Mouse (Mus musculus): ENCODE data around the gene Lyl1. TPM values are rescaled to one million over a fixed set of nuclear protein-coding genes. Genes with fewer than 3 reads are reported as not detected.
A peak's percentile ranks its signal among the peaks of the same experiment; 100 is the strongest.

Lyl1 gene
- total and polyA plus RNA-seq, 2 experiments from 2014 or later: 2.0 to 4.6 TPM

DNA sequence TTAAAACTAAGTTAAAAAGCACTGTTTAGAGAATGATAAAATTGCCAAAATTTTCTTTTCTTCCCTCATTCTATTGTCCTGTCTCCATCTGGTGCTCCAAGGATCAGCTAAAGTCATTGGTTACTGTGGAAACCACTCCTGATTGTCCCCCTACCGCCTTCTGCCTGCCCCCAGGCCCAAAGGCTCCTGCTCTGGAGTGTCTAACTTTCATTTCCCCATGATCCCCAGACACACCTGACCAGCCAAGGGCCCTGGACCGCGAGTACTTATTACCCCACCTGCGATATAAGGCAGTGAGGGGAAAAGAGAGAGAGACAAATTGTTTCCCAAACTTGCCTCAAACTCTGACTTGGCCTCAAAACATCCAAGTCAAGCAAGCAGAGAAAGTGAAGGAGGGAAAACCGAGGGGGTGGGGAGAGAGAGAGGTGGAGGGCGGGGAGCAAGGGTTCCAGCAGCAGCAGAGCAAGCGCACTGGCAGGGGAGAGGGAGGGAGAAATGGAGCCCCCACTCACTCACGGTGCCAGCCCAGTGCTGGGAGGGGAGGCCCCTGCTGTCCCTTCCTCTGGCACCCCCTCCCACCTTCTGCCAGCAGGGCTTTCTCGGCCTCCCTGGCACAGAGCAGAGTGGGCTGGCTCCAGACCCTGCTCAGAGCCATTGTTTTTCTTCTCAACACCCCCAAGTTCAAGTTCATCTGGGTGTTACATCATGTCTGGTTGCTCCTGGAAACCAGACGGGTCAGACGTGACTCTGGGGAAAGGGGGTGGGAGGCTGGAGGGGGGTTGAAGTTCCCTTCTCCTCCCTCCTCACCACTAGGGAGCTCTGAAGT is 10.9 kb downstream of the Lyl1 start:
- H3K4me2 ChIP-seq (ENCODE audit: low read depth, low read length, poor library complexity, severe bottlenecking): no peak overlapping the region
- peaks cover 23% of the 10 kb centered on the region; the same call in 1 of the 2 replicates for H3K27me3 ChIP-seq (ENCODE audit: insufficient read depth, low read length)
- H3K9ac ChIP-seq (replicated peaks; ENCODE audit: low read length, poor library complexity, severe bottlenecking): no peak overlapping the region
- WGBS: 15% methylated on average over 11 of the region's 11 CpGs
- no peak for TF ChIP-seq CTCF (IDR thresholded peaks at IDR 0.05)
- no peaks in the 10 kb centered on the region for H3K9me3 ChIP-seq (ENCODE audit: low read length)
- H3K4me1 ChIP-seq (ENCODE audit: insufficient read depth, low read length): no peaks in the 10 kb centered on the region
- H3K4me3 ChIP-seq (ENCODE audit: low read depth, low read length): no peak overlapping the region
- H3K36me3 ChIP-seq (ENCODE audit: insufficient read depth, low read length): no peaks in the 10 kb centered on the region
- peak; percentile 90 for DNase-seq (ENCODE audit: low spot score)
- ATAC-seq (ENCODE audit: low FRiP score): peak; percentile 85
- H3K27ac ChIP-seq (ENCODE audit: low read depth, low read length): no peak overlapping the region

DNA sequence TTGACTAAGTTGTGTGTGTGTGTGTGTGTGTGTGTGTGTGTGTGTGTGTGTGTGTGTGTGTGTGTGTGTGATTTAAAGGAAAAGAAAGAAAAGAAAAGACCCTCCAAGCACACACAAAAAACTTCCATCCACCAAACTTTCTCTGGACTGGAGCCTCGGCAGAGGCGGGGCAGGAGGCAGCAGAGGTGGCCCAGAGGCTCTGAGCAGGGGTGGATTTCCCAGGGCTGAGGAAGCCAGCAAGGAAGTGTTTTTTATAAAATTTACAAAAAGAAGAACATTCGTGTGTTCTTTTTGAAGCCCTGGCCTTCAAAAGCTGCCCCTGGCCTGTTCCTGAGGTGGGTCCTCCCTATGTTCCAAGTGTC is 11.5 kb downstream of the Lyl1 start:
- no peaks in the 10 kb centered on the region for H3K4me1 ChIP-seq (ENCODE audit: insufficient read depth, low read length)
- H3K27me3 ChIP-seq (ENCODE audit: insufficient read depth, low read length): peaks cover 17% of the 10 kb centered on the region; the same call in 1 of the 2 replicates
- no peak for DNase-seq (ENCODE audit: low spot score)
- no peak overlapping the region for H3K4me3 ChIP-seq (ENCODE audit: low read depth, low read length)
- H3K9ac ChIP-seq (replicated peaks; ENCODE audit: low read length, poor library complexity, severe bottlenecking): no peak overlapping the region
- no peak for ATAC-seq (ENCODE audit: low FRiP score)
- no peaks in the 10 kb centered on the region for H3K36me3 ChIP-seq (ENCODE audit: insufficient read depth, low read length)
- no peaks in the 10 kb centered on the region for H3K9me3 ChIP-seq (ENCODE audit: low read length)
- H3K27ac ChIP-seq (ENCODE audit: low read depth, low read length): peak overlapping the region; percentile 57
- no peak overlapping the region for H3K4me2 ChIP-seq (ENCODE audit: low read depth, low read length, poor library complexity, severe bottlenecking)
- no peak for TF ChIP-seq CTCF (IDR thresholded peaks at IDR 0.05)
- WGBS: 16% methylated on average over 3 of the region's 3 CpGs

DNA sequence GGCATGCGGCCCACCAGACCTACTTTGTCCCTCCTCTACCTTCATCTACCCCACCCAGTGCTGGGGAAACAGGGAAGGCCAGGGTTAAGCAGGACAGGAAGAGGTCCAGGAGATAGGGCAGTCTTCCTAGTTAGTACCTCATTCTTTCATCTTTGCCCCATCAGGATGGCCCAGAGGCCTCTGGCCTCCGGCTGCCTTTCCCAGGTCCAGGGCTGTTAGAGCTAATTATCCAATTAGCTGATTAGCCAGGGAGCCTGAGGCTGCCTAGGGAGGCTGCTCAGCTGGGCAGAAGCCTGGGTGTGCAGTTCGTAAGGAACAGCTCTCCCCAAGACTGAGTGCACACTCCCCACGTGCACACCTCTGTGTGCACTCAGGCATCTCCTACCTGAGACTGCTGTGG is 12.1 kb downstream of the Lyl1 start:
- no peaks in the 10 kb centered on the region for H3K4me1 ChIP-seq (ENCODE audit: insufficient read depth, low read length)
- peaks cover 12% of the 10 kb centered on the region; the same call in 1 of the 2 replicates for H3K27me3 ChIP-seq (ENCODE audit: insufficient read depth, low read length)
- 51% methylated on average over 4 of the region's 4 CpGs for WGBS
- no peak overlapping the region for H3K4me3 ChIP-seq (ENCODE audit: low read depth, low read length)
- no peak for ATAC-seq (ENCODE audit: low FRiP score)
- peak overlapping the region; percentile 57 for H3K27ac ChIP-seq (ENCODE audit: low read depth, low read length)
- no peak for DNase-seq (ENCODE audit: low spot score)
- TF ChIP-seq CTCF (IDR thresholded peaks at IDR 0.05): no peak
- no peaks in the 10 kb centered on the region for H3K36me3 ChIP-seq (ENCODE audit: insufficient read depth, low read length)
- H3K4me2 ChIP-seq (ENCODE audit: low read depth, low read length, poor library complexity, severe bottlenecking): no peak overlapping the region
- no peaks in the 10 kb centered on the region for H3K9me3 ChIP-seq (ENCODE audit: low read length)
- no peak overlapping the region for H3K9ac ChIP-seq (replicated peaks; ENCODE audit: low read length, poor library complexity, severe bottlenecking)

DNA sequence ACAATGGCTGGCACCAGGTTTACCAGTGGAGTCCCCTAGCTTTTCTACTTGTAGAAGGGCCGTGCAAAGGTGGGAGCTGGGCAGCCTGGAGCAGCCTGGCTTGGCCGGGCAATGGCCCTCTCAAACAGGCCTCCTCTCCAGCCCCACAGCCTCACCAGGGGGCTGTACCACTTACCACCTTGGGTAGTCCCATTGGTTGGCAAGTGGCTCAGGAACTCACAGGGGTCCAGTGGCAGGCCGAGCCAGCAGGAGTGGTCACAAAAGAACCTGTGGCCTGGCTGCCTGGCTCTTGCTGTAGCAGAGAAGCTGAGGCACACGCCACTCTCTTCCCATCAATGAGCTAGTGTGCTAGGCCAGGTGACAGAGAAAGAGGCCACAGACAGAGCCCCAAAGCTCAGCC is 12.9 kb downstream of the Lyl1 start:
- peak overlapping the region; percentile 6; the same call in 1 of the 2 replicates for H3K27ac ChIP-seq (ENCODE audit: low read depth, low read length)
- 0 out of 2 replicates have a peak, but pooled peaks cover 8% of the 10 kb centered on the region for H3K27me3 ChIP-seq (ENCODE audit: insufficient read depth, low read length)
- no peak overlapping the region for H3K4me2 ChIP-seq (ENCODE audit: low read depth, low read length, poor library complexity, severe bottlenecking)
- H3K4me3 ChIP-seq (ENCODE audit: low read depth, low read length): no peak overlapping the region
- no peaks in the 10 kb centered on the region for H3K36me3 ChIP-seq (ENCODE audit: insufficient read depth, low read length)
- 54% methylated on average over 4 of the region's 4 CpGs for WGBS
- H3K9ac ChIP-seq (replicated peaks; ENCODE audit: low read length, poor library complexity, severe bottlenecking): no peak overlapping the region
- TF ChIP-seq CTCF (IDR thresholded peaks at IDR 0.05): no peak
- ATAC-seq (ENCODE audit: low FRiP score) (no peak), DNase-seq (ENCODE audit: low spot score) (no peak)
- H3K9me3 ChIP-seq (ENCODE audit: low read length): no peaks in the 10 kb centered on the region
- no peaks in the 10 kb centered on the region for H3K4me1 ChIP-seq (ENCODE audit: insufficient read depth, low read length)

DNA sequence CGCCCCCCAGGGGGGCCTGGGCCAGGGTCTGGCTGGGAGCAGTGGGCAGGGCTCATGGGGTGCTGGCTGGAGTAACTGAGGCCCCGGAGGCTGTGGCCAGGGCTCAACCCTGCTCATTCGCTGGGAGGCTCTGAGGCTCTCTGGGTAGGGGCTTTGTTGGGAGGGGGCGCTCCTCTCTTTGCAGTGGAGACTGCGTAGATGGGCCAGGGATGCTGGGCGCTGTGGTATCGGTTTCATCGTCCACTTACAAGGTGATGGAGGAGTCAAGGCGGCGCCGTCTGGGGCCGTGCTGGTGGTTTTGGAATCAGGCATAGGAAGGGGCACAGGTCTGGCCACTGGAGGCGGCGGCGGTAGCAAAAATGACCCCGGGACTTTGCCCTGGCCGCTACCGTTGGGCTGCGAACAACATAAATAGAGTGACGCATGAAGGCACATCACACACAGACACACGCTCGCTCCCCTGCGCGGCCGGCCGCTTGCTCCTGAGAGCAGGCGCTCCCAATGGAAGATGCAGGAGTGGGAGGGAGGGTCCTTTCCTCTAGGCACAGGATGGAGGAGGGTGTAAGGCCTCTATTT is 14.7 kb downstream of the Lyl1 start:
- no peak for ATAC-seq (ENCODE audit: low FRiP score)
- TF ChIP-seq CTCF (IDR thresholded peaks at IDR 0.05): no peak
- H3K4me1 ChIP-seq (ENCODE audit: insufficient read depth, low read length): no peaks in the 10 kb centered on the region
- peak overlapping the region; percentile 28; the same call in 1 of the 2 replicates for H3K4me2 ChIP-seq (ENCODE audit: low read depth, low read length, poor library complexity, severe bottlenecking)
- DNase-seq (ENCODE audit: low spot score): no peak
- H3K9ac ChIP-seq (replicated peaks; ENCODE audit: low read length, poor library complexity, severe bottlenecking): no peak overlapping the region
- H3K27me3 ChIP-seq (ENCODE audit: insufficient read depth, low read length): 0 out of 2 replicates have a peak, but pooled peaks cover 8% of the 10 kb centered on the region
- H3K9me3 ChIP-seq (ENCODE audit: low read length): no peaks in the 10 kb centered on the region
- no peaks in the 10 kb centered on the region for H3K36me3 ChIP-seq (ENCODE audit: insufficient read depth, low read length)
- 10% methylated on average over 25 of the region's 27 CpGs for WGBS
- H3K4me3 ChIP-seq (ENCODE audit: low read depth, low read length): no peak overlapping the region
- H3K27ac ChIP-seq (ENCODE audit: low read depth, low read length): no peak overlapping the region

DNA sequence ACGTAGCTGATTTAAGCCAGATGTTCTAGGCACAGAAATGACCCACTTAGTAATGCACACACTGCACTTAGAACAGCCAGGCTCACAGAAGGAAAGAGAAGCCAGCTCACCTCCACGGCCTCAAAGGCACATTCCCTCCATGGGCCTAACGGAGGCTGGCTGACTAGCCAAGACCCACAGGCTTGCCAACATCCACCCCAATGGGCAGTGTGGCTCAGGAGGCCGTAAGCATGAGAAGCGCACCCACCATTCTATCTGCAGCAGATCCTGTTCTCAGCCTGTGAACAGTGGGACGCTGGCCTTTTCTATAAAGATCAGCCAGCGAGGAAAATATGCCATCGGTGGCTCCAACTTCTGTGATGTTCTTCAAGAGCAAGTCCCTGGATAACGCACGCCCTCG is 15.5 kb downstream of the Lyl1 start:
- no peak overlapping the region for H3K27ac ChIP-seq (ENCODE audit: low read depth, low read length)
- TF ChIP-seq CTCF (IDR thresholded peaks at IDR 0.05): no peak

More for the DNA sequence above, 15.5 kb downstream of the Lyl1 start:
- H3K9ac ChIP-seq (replicated peaks; ENCODE audit: low read length, poor library complexity, severe bottlenecking): no peak overlapping the region
- H3K4me2 ChIP-seq (ENCODE audit: low read depth, low read length, poor library complexity, severe bottlenecking): no peak overlapping the region
- no peaks in the 10 kb centered on the region for H3K9me3 ChIP-seq (ENCODE audit: low read length)
- no peaks in the 10 kb centered on the region for H3K36me3 ChIP-seq (ENCODE audit: insufficient read depth, low read length)
- DNase-seq (ENCODE audit: low spot score) (no peak), ATAC-seq (ENCODE audit: low FRiP score) (no peak)
- 0 out of 2 replicates have a peak, but pooled peaks cover 8% of the 10 kb centered on the region for H3K27me3 ChIP-seq (ENCODE audit: insufficient read depth, low read length)
- no peak overlapping the region for H3K4me3 ChIP-seq (ENCODE audit: low read depth, low read length)
- WGBS: 81% methylated on average over 11 of the region's 11 CpGs
- H3K4me1 ChIP-seq (ENCODE audit: insufficient read depth, low read length): no peaks in the 10 kb centered on the region
